Mouse (Mus musculus): ENCODE results near the gene Aldh3b2. TPM values are rescaled to one million over a fixed set of nuclear protein-coding genes. Genes with fewer than 3 reads are reported as not detected.

Gene Aldh3b2
- polyA plus RNA-seq, 1 experiment from 2014 or later: 0.40 TPM

- no peak overlapping the region for H3K9ac ChIP-seq (replicated peaks; ENCODE audit: low read depth, low read length)
- H3K36me3 ChIP-seq (ENCODE audit: control insufficient read depth, insufficient read depth, low read length): no peaks in the 10 kb centered on the region
- H3K27ac ChIP-seq (ENCODE audit: low read depth, low read length): no peak overlapping the region
- no peaks in the 10 kb centered on the region for H3K4me1 ChIP-seq (ENCODE audit: control insufficient read depth, insufficient read depth, low read length)
- no peak overlapping the region for H3K4me3 ChIP-seq (ENCODE audit: low read depth, low read length)
- H3K4me2 ChIP-seq (ENCODE audit: low read depth, low read length): no peak overlapping the region
- no peak for ATAC-seq (ENCODE audit: low read depth)
- WGBS: 17% methylated on average over 27 of the region's 27 CpGs
- no peaks in the 10 kb centered on the region for H3K9me3 ChIP-seq (ENCODE audit: control insufficient read depth, low read length)
- H3K27me3 ChIP-seq (ENCODE audit: control insufficient read depth, insufficient read depth, low read length): no peaks in the 10 kb centered on the region
These were observed 29.0 kb upstream of the Aldh3b2 start for GRCm38 (mm10) chr19:3942986-3943735.

GRCm38 (mm10) chr19:3945872-3946564, 26.1 kb upstream of the Aldh3b2 start:
- H3K9me3 ChIP-seq (ENCODE audit: control insufficient read depth, low read length): no peaks in the 10 kb centered on the region
- ATAC-seq (ENCODE audit: low read depth): no peak
- WGBS: 39% methylated on average over 10 of the region's 10 CpGs

GRCm38 (mm10) chr19:3946715-3947114, 25.4 kb upstream of the Aldh3b2 start:
- peak; percentile 83; the same call in 1 of the 2 replicates for ATAC-seq (ENCODE audit: low read depth)
- no peaks in the 10 kb centered on the region for H3K9me3 ChIP-seq (ENCODE audit: control insufficient read depth, low read length)

More at GRCm38 (mm10) chr19:3945872-3946564, 26.1 kb upstream of the Aldh3b2 start:
- H3K4me2 ChIP-seq (ENCODE audit: low read depth, low read length): no peak overlapping the region
- H3K27me3 ChIP-seq (ENCODE audit: control insufficient read depth, insufficient read depth, low read length): no peaks in the 10 kb centered on the region
- no peak overlapping the region for H3K4me3 ChIP-seq (ENCODE audit: low read depth, low read length)
- no peak overlapping the region for H3K9ac ChIP-seq (replicated peaks; ENCODE audit: low read depth, low read length)
- no peaks in the 10 kb centered on the region for H3K36me3 ChIP-seq (ENCODE audit: control insufficient read depth, insufficient read depth, low read length)
- no peak overlapping the region for H3K27ac ChIP-seq (ENCODE audit: low read depth, low read length)
- H3K4me1 ChIP-seq (ENCODE audit: control insufficient read depth, insufficient read depth, low read length): no peaks in the 10 kb centered on the region

GRCm38 (mm10) chr19:3947813-3948212, 24.3 kb upstream of the Aldh3b2 start:
- 88% methylated on average over 3 of the region's 3 CpGs for WGBS

More at GRCm38 (mm10) chr19:3946715-3947114, 25.4 kb upstream of the Aldh3b2 start:
- Histone ChIP-seq H3K4me3 (ENCODE audit: low read depth, low read length) (no peak overlapping the region), H3K9ac (replicated peaks; ENCODE audit: low read depth, low read length) (no peak overlapping the region), H3K36me3 (ENCODE audit: control insufficient read depth, insufficient read depth, low read length) (no peaks in the 10 kb centered on the region), H3K4me2 (ENCODE audit: low read depth, low read length) (no peak overlapping the region), H3K27ac (ENCODE audit: low read depth, low read length) (no peak overlapping the region), H3K4me1 (ENCODE audit: control insufficient read depth, insufficient read depth, low read length) (no peaks in the 10 kb centered on the region), H3K27me3 (ENCODE audit: control insufficient read depth, insufficient read depth, low read length) (no peaks in the 10 kb centered on the region)
- 24% methylated on average over 2 of the region's 2 CpGs for WGBS

GRCm38 (mm10) chr19:3948546-3948945, 23.6 kb upstream of the Aldh3b2 start:
- Histone ChIP-seq H3K4me1 (ENCODE audit: control insufficient read depth, insufficient read depth, low read length) (no peaks in the 10 kb centered on the region), H3K4me3 (ENCODE audit: low read depth, low read length) (no peak overlapping the region), H3K27me3 (ENCODE audit: control insufficient read depth, insufficient read depth, low read length) (no peaks in the 10 kb centered on the region), H3K4me2 (ENCODE audit: low read depth, low read length) (no peak overlapping the region), H3K9me3 (ENCODE audit: control insufficient read depth, low read length) (no peaks in the 10 kb centered on the region), H3K9ac (replicated peaks; ENCODE audit: low read depth, low read length) (no peak overlapping the region), H3K27ac (ENCODE audit: low read depth, low read length) (no peak overlapping the region), H3K36me3 (ENCODE audit: control insufficient read depth, insufficient read depth, low read length) (no peaks in the 10 kb centered on the region)
- WGBS: 71% methylated on average over 13 of the region's 14 CpGs
- no peak for ATAC-seq (ENCODE audit: low read depth)

More at GRCm38 (mm10) chr19:3947813-3948212, 24.3 kb upstream of the Aldh3b2 start:
- Histone ChIP-seq H3K27me3 (ENCODE audit: control insufficient read depth, insufficient read depth, low read length) (no peaks in the 10 kb centered on the region), H3K4me2 (ENCODE audit: low read depth, low read length) (no peak overlapping the region), H3K9me3 (ENCODE audit: control insufficient read depth, low read length) (no peaks in the 10 kb centered on the region), H3K9ac (replicated peaks; ENCODE audit: low read depth, low read length) (no peak overlapping the region), H3K4me1 (ENCODE audit: control insufficient read depth, insufficient read depth, low read length) (no peaks in the 10 kb centered on the region), H3K4me3 (ENCODE audit: low read depth, low read length) (no peak overlapping the region), H3K27ac (ENCODE audit: low read depth, low read length) (no peak overlapping the region), H3K36me3 (ENCODE audit: control insufficient read depth, insufficient read depth, low read length) (no peaks in the 10 kb centered on the region)
- ATAC-seq (ENCODE audit: low read depth): no peak

- Histone ChIP-seq H3K9me3 (ENCODE audit: control insufficient read depth, low read length) (no peaks in the 10 kb centered on the region), H3K36me3 (ENCODE audit: control insufficient read depth, insufficient read depth, low read length) (no peaks in the 10 kb centered on the region), H3K27me3 (ENCODE audit: control insufficient read depth, insufficient read depth, low read length) (no peaks in the 10 kb centered on the region), H3K27ac (ENCODE audit: low read depth, low read length) (no peak overlapping the region), H3K4me2 (ENCODE audit: low read depth, low read length) (no peak overlapping the region), H3K4me3 (ENCODE audit: low read depth, low read length) (no peak overlapping the region), H3K9ac (replicated peaks; ENCODE audit: low read depth, low read length) (no peak overlapping the region), H3K4me1 (ENCODE audit: control insufficient read depth, insufficient read depth, low read length) (no peaks in the 10 kb centered on the region)
- 79% methylated on average over 3 of the region's 3 CpGs for WGBS
- ATAC-seq (ENCODE audit: low read depth): no peak
These were observed 21.8 kb upstream of the Aldh3b2 start for GRCm38 (mm10) chr19:3950331-3950730.

- Histone ChIP-seq H3K9ac (replicated peaks; ENCODE audit: low read depth, low read length) (no peak overlapping the region), H3K9me3 (ENCODE audit: control insufficient read depth, low read length) (no peaks in the 10 kb centered on the region), H3K27me3 (ENCODE audit: control insufficient read depth, insufficient read depth, low read length) (no peaks in the 10 kb centered on the region), H3K4me1 (ENCODE audit: control insufficient read depth, insufficient read depth, low read length) (no peaks in the 10 kb centered on the region), H3K36me3 (ENCODE audit: control insufficient read depth, insufficient read depth, low read length) (no peaks in the 10 kb centered on the region), H3K4me3 (ENCODE audit: low read depth, low read length) (no peak overlapping the region), H3K4me2 (ENCODE audit: low read depth, low read length) (no peak overlapping the region), H3K27ac (ENCODE audit: low read depth, low read length) (no peak overlapping the region)
- ATAC-seq (ENCODE audit: low read depth): no peak
These were observed 20.7 kb upstream of the Aldh3b2 start for GRCm38 (mm10) chr19:3951461-3951860.

GRCm38 (mm10) chr19:3952099-3952498, 20.0 kb upstream of the Aldh3b2 start:
- WGBS: 53% methylated on average over 1 of the region's 1 CpGs
- Histone ChIP-seq H3K4me3 (ENCODE audit: low read depth, low read length) (no peak overlapping the region), H3K4me2 (ENCODE audit: low read depth, low read length) (no peak overlapping the region), H3K36me3 (ENCODE audit: control insufficient read depth, insufficient read depth, low read length) (no peaks in the 10 kb centered on the region), H3K27me3 (ENCODE audit: control insufficient read depth, insufficient read depth, low read length) (no peaks in the 10 kb centered on the region), H3K9ac (replicated peaks; ENCODE audit: low read depth, low read length) (no peak overlapping the region), H3K27ac (ENCODE audit: low read depth, low read length) (no peak overlapping the region), H3K4me1 (ENCODE audit: control insufficient read depth, insufficient read depth, low read length) (no peaks in the 10 kb centered on the region), H3K9me3 (ENCODE audit: control insufficient read depth, low read length) (no peaks in the 10 kb centered on the region)
- no peak for ATAC-seq (ENCODE audit: low read depth)

- Histone ChIP-seq H3K27me3 (ENCODE audit: control insufficient read depth, insufficient read depth, low read length) (no peaks in the 10 kb centered on the region), H3K4me2 (ENCODE audit: low read depth, low read length) (no peak overlapping the region), H3K4me3 (ENCODE audit: low read depth, low read length) (no peak overlapping the region), H3K9me3 (ENCODE audit: control insufficient read depth, low read length) (no peaks in the 10 kb centered on the region), H3K36me3 (ENCODE audit: control insufficient read depth, insufficient read depth, low read length) (no peaks in the 10 kb centered on the region), H3K4me1 (ENCODE audit: control insufficient read depth, insufficient read depth, low read length) (no peaks in the 10 kb centered on the region), H3K9ac (replicated peaks; ENCODE audit: low read depth, low read length) (no peak overlapping the region), H3K27ac (ENCODE audit: low read depth, low read length) (no peak overlapping the region)
- 77% methylated on average over 3 of the region's 3 CpGs for WGBS
- ATAC-seq (ENCODE audit: low read depth): no peak
These were observed 17.1 kb upstream of the Aldh3b2 start for GRCm38 (mm10) chr19:3955033-3955432.
